Mouse (Mus musculus): ENCODE results near the gene Hhat.

DNA sequence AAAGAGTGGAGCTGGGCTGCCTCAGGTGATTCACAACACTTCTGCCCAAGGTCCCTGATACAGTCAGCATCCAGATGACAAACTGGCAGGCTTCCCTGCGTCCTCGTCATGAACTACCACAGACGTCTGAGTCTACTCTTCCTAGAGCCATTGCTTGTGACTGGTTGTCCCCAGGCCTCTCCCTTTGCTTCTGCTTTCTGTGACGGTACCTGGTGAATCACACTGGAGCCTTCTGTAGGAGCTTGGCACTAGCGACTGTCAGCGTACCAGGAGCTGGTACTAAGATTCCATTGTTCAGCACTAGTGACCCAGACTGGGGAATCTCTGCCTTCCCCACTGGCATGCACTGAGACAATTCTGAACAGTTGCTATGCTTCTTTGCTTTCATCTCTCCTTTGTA is 297.9 kb downstream of the Hhat start:
- no peak for TF ChIP-seq CTCF (IDR thresholded peaks at IDR 0.05; ENCODE audit: borderline replicate concordance, insufficient read depth, low read length)
- TF ChIP-seq POLR2A (IDR thresholded peaks at IDR 0.05; ENCODE audit: low read depth, low read length): no peak
